Mouse (Mus musculus): ENCODE data around the gene Otog.

- no peak for TF ChIP-seq CTCF (IDR thresholded peaks at IDR 0.05)
- no peak for TF ChIP-seq EP300 (IDR thresholded peaks at IDR 0.05)
These were observed 22.4 kb upstream of the Otog start for GRCm38 (mm10) chr7:46218415-46218814.
